Mouse (Mus musculus) olfactory bulb, adult 2 months (tissue): ENCODE measurements around the gene Zfp646.

ENCODE experiments used
- CTCF ChIP-seq: fragments of 200-500 bp; IDR thresholded peaks from 2 replicates; pipeline ENCODE4 v1.5.1; 2012; ENCODE audit warnings: low read depth, mild to moderate bottlenecking, low read length, moderate library complexity; ENCODE audit not compliant: insufficient read depth
- POLR2A ChIP-seq: fragments of 200-500 bp; IDR thresholded peaks from 2 replicates; pipeline ENCODE4 v1.6.1; 2012; ENCODE audit warnings: mild to moderate bottlenecking, low read depth, low read length, moderate library complexity; ENCODE audit not compliant: insufficient read depth

DNA sequence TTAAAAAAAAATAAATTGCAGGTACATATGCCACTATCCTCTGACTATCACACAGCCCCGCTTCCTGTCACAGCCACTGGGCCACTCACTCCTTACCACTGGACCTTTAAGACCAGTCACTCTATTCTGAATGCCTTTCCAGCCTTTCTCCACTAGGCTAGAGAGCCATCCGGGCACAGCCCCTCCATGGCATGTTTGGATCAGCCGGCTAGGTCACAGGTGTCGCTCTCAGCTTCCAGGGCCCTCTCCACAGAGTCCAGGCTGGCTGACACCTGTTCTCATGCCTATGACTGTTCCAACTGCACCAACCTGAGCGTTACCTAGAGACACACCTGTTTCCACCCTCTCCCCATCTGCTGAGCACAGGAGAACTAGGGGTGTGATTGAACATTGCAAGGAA lies 52.6 kb downstream of the Zfp646 start:
- TF ChIP-seq CTCF (no peak), POLR2A (no peak)
